8 mouse cellular contexts compared by ENCODE assay signal in the genomic region with DNA sequence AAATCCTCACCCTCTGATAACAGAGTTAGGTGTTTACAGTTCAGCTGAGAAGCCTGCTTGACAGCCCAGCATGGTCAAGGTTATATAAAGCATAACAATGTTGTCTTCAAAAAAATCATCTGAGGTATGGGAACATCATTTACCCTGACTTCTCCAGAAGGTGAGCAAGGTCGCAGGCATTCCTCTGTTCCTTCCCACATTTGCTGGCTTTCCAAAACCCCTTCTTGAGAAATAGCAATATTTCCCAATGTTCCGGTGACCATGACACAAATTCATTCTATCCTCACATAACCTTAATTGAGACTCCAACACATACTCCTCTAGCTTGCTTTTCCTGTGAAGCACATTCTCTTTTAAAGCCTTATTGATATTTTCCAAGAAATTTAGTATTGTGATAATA. TPM values are rescaled to one million over a fixed set of nuclear protein-coding genes. Genes with fewer than 3 reads are reported as not detected.
A peak's percentile ranks its signal among the peaks of the same experiment; 100 is the strongest.
DNase-seq lines count a peak whose midpoint lies in the region; ATAC-seq and TF ChIP-seq lines count a peak whose summit lies in the region.

No protein-coding gene starts in this region.

- peak; percentile 5 for DNase-seq in lung, postnatal 14 days
- no peak for DNase-seq in cerebellum, adult 11-12 months
- no peak for DNase-seq in spleen, postnatal 14 days (ENCODE audit: low spot score in 2 of 2)
- DNase-seq in layer of hippocampus, adult 18-20 months (ENCODE audit: low spot score in 2 of 2) = no peak

- H3K36me3 ChIP-seq in erythroblast, embryonic 14.5 days (ENCODE audit: control insufficient read depth) = peaks cover 34% of the 10 kb centered on the region
- H3K36me3 ChIP-seq in E14TG2a.4 (ENCODE audit: insufficient read depth, low read length) = peaks cover 33% of the 10 kb centered on the region

- no peak for TF ChIP-seq CTCF in E14TG2a.4 (conservative IDR thresholded peaks at IDR 0.05; ENCODE audit: low read length)

- H3K27me3 ChIP-seq in erythroblast, embryonic 14.5 days (ENCODE audit: control insufficient read depth) = no peaks in the 10 kb centered on the region
- no peaks in the 10 kb centered on the region for H3K27me3 ChIP-seq in E14TG2a.4 (ENCODE audit: insufficient read depth, low read length)

- no peaks in the 10 kb centered on the region for H3K9me3 ChIP-seq in erythroblast, embryonic 14.5 days (ENCODE audit: control insufficient read depth, low read length)
- H3K9me3 ChIP-seq in E14TG2a.4 (ENCODE audit: low read length) = no peaks in the 10 kb centered on the region

- no peak for ATAC-seq in erythroblast, adult 5-6 weeks (replicated peaks; ENCODE audit: low FRiP score, poor library complexity, severe bottlenecking)
- peak; percentile 16 for ATAC-seq in granulocyte monocyte progenitor cell, adult 5-6 weeks (replicated peaks; ENCODE audit: poor library complexity, severe bottlenecking)

- peaks cover 20% of the 10 kb centered on the region for H3K4me1 ChIP-seq in erythroblast, embryonic 14.5 days (ENCODE audit: control insufficient read depth)
- peaks cover 24% of the 10 kb centered on the region for H3K4me1 ChIP-seq in E14TG2a.4 (replicated peaks; ENCODE audit: low read depth, low read length)

- peak overlapping the region; percentile 87 for H3K4me3 ChIP-seq in erythroblast, embryonic 14.5 days (replicated peaks)
- peak overlapping the region; percentile 89 for H3K4me3 ChIP-seq in E14TG2a.4 (replicated peaks; ENCODE audit: low read length)

RNA-seq across cellular contexts. Expression of gene Ccdc138, which starts 0.8 kb away (rescaled TPM):
- polyA plus RNA-seq in erythroblast, embryonic 14.5 days (2012) = 0.07 and 0.20 TPM in 2 replicates
- total RNA-seq in erythroblast, adult 5-6 weeks (2015; ENCODE audit: low replicate concordance) = 0.19 and 2.3 TPM in 2 replicates
- total RNA-seq in erythroblast, adult 5-6 weeks (2017; ENCODE audit: low replicate concordance) = 3.7 and 4.7 TPM in 2 replicates
- total RNA-seq in granulocyte monocyte progenitor cell, adult 5-6 weeks (2014; fragmentation: Nextera tagmentation) = 6.3 and 7.9 TPM in 2 replicates
- 5.8 and 6.0 TPM in 2 replicates for total RNA-seq in granulocyte monocyte progenitor cell, adult 5-6 weeks (2017)
- total RNA-seq in layer of hippocampus, adult 18-20 months (2021) = 1 to 10 TPM; 3.2 to 3.8 TPM

RNA-seq across cellular contexts. Expression of gene Ranbp2, which starts 51.8 kb away (rescaled TPM):
- polyA plus RNA-seq in erythroblast, embryonic 14.5 days (2012) = 0.23 and 0.29 TPM in 2 replicates
- 108 and 114 TPM in 2 replicates for total RNA-seq in erythroblast, adult 5-6 weeks (2015; ENCODE audit: low replicate concordance)
- 164 and 178 TPM in 2 replicates for total RNA-seq in erythroblast, adult 5-6 weeks (2017; ENCODE audit: low replicate concordance)
- 96.7 and 115 TPM in 2 replicates for total RNA-seq in granulocyte monocyte progenitor cell, adult 5-6 weeks (2014; fragmentation: Nextera tagmentation)
- 206 and 245 TPM in 2 replicates for total RNA-seq in granulocyte monocyte progenitor cell, adult 5-6 weeks (2017)
- 10 to 100 TPM; 79.4 to 80.8 TPM for total RNA-seq in layer of hippocampus, adult 18-20 months (2021)
